Mouse (Mus musculus) liver, postnatal 0 days (tissue): ENCODE data around the gene Myl9.

Source experiments
- CTCF ChIP-seq: sonication (generic); IDR thresholded peaks from 2 replicates; pipeline ENCODE4 v1.5.1; 2016; ENCODE audit warnings: antibody characterized with exemption, low read depth
- EP300 ChIP-seq: IDR thresholded peaks from 2 replicates; pipeline ENCODE4 v1.6.1; 2016; ENCODE audit warnings: antibody characterized with exemption, low read depth, mild to moderate bottlenecking

DNA sequence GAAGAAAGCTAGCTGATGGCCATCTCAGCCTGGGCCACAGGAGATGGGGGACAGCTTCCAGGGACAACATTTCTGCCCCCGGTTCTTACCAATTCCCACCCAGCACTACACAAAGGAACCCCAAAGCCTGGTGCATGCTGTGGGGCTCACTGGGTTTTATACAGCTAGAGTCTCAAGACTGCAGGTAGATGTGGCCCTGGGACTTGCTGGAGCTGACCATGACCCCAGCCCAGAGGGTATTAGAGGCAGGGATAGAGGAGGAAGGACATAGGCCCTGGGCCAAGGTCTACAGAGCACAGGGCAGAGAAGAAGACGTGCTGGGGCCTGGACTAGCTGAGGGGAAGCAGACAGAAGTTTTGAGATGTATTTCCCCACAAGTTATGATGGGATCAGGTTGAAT, 1.7 kb downstream of the Myl9 start:
- no peak for TF ChIP-seq EP300
- no peak for TF ChIP-seq CTCF
